Mouse (Mus musculus) kidney, postnatal 10 days (tissue): ENCODE measurements around the gene Cxcl10.

Source experiments
- DNase-seq: peaks from one replicate; pipeline ENCODE4 v3.0.0; 2021; ENCODE audit warnings: mixed read lengths

Gene Cxcl10

DNA sequence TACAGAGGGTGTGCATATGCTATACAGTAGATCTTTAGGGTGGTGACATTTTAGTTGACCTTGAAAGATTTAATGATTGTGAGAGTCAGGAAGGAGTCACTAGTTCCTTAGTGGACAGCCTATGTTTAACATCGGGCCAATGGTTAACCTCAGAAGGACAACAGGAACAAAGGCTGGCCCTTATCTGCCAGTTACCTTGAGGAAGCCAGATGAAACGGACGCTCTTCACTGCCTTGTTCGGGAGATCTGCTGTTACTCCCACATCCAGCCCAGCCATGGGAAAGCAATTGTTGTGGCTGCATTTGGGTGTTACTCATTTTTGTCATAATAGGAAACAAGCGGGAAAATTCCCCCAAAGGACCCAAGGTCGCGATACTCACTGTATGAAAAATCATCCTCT is 34.9 kb downstream of the Cxcl10 start:
- no peak for DNase-seq

DNA sequence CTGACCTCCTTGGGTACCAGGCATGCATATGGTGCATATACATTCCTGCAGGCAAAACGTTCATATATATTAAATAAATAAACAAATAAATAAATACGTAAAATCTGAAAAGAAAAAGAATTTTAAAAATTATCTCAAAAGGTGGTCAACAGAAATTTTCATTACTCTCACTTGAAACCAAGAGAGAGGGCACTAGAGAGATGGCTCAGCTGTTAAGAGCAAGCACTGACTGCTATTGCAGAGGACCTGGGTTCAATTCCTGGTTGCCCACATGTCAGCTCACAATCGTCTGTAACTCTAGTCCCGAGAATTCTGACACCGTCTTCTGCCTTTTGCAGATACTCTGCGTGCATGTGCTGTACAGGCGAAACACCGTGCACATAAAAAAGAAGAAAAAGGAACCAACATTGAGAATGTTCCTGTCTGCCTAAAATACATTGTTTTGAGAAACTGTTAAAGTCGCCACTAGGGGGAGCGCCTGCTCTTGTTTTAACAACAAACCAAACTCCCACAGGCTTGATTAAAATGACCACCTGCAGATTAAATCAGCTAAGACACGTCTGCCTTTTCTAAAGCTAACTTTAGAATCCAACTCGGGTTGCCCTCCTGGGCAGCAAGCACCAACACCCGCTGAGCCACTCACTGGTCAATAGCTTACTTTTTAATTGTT is 36.5 kb downstream of the Cxcl10 start:
- peak; percentile 96 for DNase-seq

DNA sequence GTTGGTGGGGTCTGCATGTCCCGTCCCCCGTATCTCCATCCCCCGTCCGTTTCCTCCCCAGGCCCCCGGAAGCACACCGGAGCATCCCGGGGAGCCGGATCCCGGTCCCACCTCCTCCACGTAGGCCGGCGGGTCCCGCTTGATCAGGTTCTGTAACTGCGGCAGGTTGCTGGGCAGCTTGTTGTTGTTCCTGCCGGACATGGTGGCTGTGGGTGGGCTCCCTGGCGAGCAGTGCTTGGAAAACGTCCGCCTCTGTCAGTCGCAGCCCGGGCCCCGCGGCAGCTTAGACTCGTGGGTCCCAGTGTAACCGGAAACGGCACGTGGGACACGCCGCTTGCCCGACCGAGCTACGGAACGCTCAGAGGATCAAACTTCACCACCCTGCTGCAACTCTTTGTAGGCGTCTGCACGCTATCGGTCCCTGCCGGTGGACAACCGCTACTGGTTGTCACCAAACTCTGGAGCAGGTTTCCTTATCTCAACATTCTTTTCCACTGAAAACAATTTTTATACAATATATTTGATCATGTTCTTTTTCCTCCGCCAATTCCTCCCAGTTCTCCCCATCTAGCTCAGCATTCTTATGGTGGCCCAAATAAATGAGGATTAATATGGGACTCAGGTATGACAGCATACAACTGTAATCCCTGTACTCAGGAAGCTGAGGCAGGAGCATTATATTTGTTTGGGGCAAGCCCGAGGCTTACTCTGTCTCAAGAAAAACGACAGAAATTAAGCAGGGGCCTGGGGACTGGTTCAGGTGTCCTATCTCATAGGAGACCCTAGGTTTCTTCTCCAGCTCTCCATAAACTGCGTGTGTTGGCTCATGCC is 38.8 kb downstream of the Cxcl10 start, which contains the start of gene Sdad1:
Sdad1 (minus strand) TSS at position 799 of the 831 bp plus-strand sequence.
- peak; percentile 95 for DNase-seq

DNA sequence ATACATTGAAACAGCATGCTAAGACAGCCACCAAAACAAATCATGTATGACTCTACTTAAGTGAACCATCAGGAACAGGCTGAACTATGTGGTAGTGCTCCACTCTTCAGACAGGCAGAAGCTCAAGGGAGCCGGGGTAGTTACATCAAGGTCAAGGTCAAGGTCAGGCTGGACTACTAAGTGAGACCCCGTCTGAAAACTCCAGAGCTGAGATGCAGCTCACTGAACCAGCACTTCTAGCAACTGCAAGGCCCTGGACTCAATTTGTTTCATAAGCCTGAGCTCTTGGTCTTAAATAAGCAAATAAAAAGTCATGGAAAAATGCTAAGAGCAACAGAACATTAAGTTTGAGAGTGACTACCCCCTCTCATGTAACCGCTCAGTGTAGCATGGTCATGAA is 44.4 kb downstream of the Cxcl10 start:
- DNase-seq: no peak

DNA sequence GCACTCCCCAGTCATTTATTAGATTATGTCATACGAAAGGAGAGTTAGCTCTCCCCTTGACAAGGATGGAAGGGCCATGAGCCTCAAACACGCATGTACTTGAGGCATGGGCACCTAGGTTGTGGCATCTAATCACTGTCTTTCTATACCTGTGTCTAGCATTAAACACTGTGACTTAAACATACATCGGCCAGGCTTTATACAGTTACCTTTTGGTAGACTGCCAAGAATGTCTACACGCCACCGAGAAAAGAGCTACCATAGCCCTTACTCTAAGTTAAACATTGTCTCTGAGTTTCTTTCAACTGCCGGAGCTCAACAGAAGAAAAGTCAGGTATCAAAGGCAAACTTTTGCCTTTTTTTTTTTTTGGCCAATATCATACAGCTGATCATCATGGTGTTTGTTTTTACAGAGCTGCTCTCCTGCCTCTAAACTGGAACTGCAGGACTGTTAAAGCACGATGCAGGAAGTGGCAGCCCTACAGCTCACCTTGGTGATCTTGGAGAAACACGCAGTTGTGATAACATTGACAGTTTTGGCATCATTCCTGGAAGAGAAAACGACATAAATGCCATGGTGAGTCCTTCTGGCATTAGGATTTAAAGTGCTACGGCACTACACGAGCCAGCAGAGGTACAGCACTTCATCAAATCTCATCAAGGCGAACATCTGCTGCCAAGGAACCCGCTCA is 46.4 kb downstream of the Cxcl10 start:
- DNase-seq: no peak
